29 mouse cellular contexts compared by ENCODE assay signal in genomic region chr7:90092452-90093450, GRCm38 (mm10). TPM values are rescaled to one million over a fixed set of nuclear protein-coding genes. Genes with fewer than 3 reads are reported as not detected.
DNase-seq lines count a peak whose midpoint lies in the region; ATAC-seq and TF ChIP-seq lines count a peak whose summit lies in the region.
"Had no signal": no experiment of that assay in that cellular context is flagged by ENCODE, and none has a peak within 500 bp of the region (broad histone marks: within the 10 kb centered on the region; RNA-seq: fewer than 3 reads in every experiment).

No protein-coding gene starts in this region.

- H3K9me3 ChIP-seq in embryonic facial prominence, embryonic 14.5 days (ENCODE audit: control insufficient read depth, low read length) = no peaks in the 10 kb centered on the region
- H3K9me3 ChIP-seq: forebrain, embryonic 15.5 days; G1E; hindbrain, embryonic 12.5 days; intestine, embryonic 15.5 days; midbrain, embryonic 15.5 days; neural tube, embryonic 15.5 days; stomach, embryonic 15.5 days had no signal

- no peak for TF ChIP-seq CTCF in gastrocnemius, adult 2 months (IDR thresholded peaks at IDR 0.05)

- H3K4me3 ChIP-seq in gastrocnemius, adult 2 months = no peak overlapping the region
- no peak overlapping the region for H3K4me3 ChIP-seq in embryonic facial prominence, embryonic 14.5 days (ENCODE audit: low read depth, low read length)
- H3K4me3 ChIP-seq: forebrain, embryonic 15.5 days; hindbrain, embryonic 12.5 days; intestine, embryonic 15.5 days; left cerebral cortex, adult 2 months; midbrain, embryonic 15.5 days; neural tube, embryonic 15.5 days; stomach, embryonic 15.5 days had no signal

- no peaks in the 10 kb centered on the region for H3K36me3 ChIP-seq in embryonic facial prominence, embryonic 14.5 days (ENCODE audit: control insufficient read depth, insufficient read depth, low read length)
- H3K36me3 ChIP-seq: forebrain, embryonic 15.5 days; G1E; hindbrain, embryonic 12.5 days; intestine, embryonic 15.5 days; midbrain, embryonic 15.5 days; neural tube, embryonic 15.5 days; stomach, embryonic 15.5 days had no signal

- H3K4me2 ChIP-seq in embryonic facial prominence, embryonic 14.5 days (ENCODE audit: low read depth, low read length) = no peak overlapping the region
- H3K4me2 ChIP-seq: forebrain, embryonic 15.5 days; hindbrain, embryonic 12.5 days; intestine, embryonic 15.5 days; midbrain, embryonic 15.5 days; neural tube, embryonic 15.5 days; stomach, embryonic 15.5 days had no signal

- H3K4me1 ChIP-seq in embryonic facial prominence, embryonic 14.5 days (ENCODE audit: control insufficient read depth, insufficient read depth, low read length) = peaks cover 11% of the 10 kb centered on the region
- H3K4me1 ChIP-seq: hindbrain, embryonic 12.5 days; intestine, embryonic 15.5 days; midbrain, embryonic 15.5 days; neural tube, embryonic 15.5 days; stomach, embryonic 15.5 days had no signal

- H3K27me3 ChIP-seq in embryonic facial prominence, embryonic 14.5 days (replicated peaks; ENCODE audit: control insufficient read depth, insufficient read depth, low read length) = no peaks in the 10 kb centered on the region
- H3K27me3 ChIP-seq: forebrain, embryonic 15.5 days; hindbrain, embryonic 12.5 days; intestine, embryonic 15.5 days; midbrain, embryonic 15.5 days; neural tube, embryonic 15.5 days; stomach, embryonic 15.5 days had no signal

- no peak overlapping the region for H3K9ac ChIP-seq in embryonic facial prominence, embryonic 14.5 days (ENCODE audit: low read depth, low read length)
- H3K9ac ChIP-seq: forebrain, embryonic 15.5 days; hindbrain, embryonic 12.5 days; intestine, embryonic 15.5 days; liver, embryonic 14.5 days; midbrain, embryonic 15.5 days; neural tube, embryonic 15.5 days; stomach, embryonic 15.5 days had no signal

- intact Hi-C loops in gastrocnemius, adult 2 months (cut with DNase I) = no loop called here

- no peak for ATAC-seq in embryonic facial prominence, embryonic 14.5 days (ENCODE audit: low read depth)
- ATAC-seq: forebrain, embryonic 15.5 days; hindbrain, postnatal 0 days; intestine, embryonic 15.5 days; midbrain, embryonic 15.5 days had no signal

- 61% methylated on average over 8 of the region's 8 CpGs for WGBS in embryonic facial prominence, embryonic 14.5 days

- peak overlapping the region; percentile 70; the same call in 1 of the 2 replicates for H3K27ac ChIP-seq in gastrocnemius, adult 2 months
- H3K27ac ChIP-seq in embryonic facial prominence, embryonic 14.5 days (replicated peaks; ENCODE audit: low read depth, low read length) = peak overlapping the region; percentile 84
- H3K27ac ChIP-seq: forebrain, embryonic 15.5 days; hindbrain, embryonic 12.5 days; hindbrain, postnatal 0 days; intestine, embryonic 15.5 days; left cerebral cortex, adult 2 months; liver, embryonic 14.5 days; macrophage; midbrain, embryonic 15.5 days; neural tube, embryonic 15.5 days; stomach, embryonic 15.5 days had no signal

- DNase-seq in gastrocnemius, adult 2 months = no peak
- no peak for DNase-seq in gastrocnemius, postnatal 4 days (ENCODE audit: low spot score in 2 of 2)
- DNase-seq in embryonic facial prominence, embryonic 14.5 days (ENCODE audit: low spot score) = peak; percentile 69
- DNase-seq in kidney, adult 9 months = peak; percentile 71
- DNase-seq in kidney, postnatal 14 days = peak; percentile 48
- no peak for DNase-seq in left cerebral cortex, adult 18-20 months (ENCODE audit: low spot score in 2 of 2)
- no peak for DNase-seq in right cerebral cortex, adult 2 months (ENCODE audit: low spot score in 2 of 2)
- DNase-seq in heart, postnatal 4 days = no peak
- DNase-seq: adrenal gland, postnatal 14 days; cerebellum, adult 11 months; cerebellum, adult 9-10 months; embryo, embryonic 11 days; layer of hippocampus, adult 9-11 months; lung, adult 2 months; lung, postnatal 10 days; retina, postnatal 1 day; right cerebral cortex, postnatal 25 days; thymus, postnatal 14 days had no signal

RNA-seq across cellular contexts. Expression of gene Picalm, which starts 37.3 kb away (rescaled TPM):
- 10 to 100 TPM; 87.9 to 93.4 TPM for total RNA-seq in gastrocnemius, adult 2 months (2021)
- total RNA-seq in gastrocnemius, postnatal 4 days (2021) = 100 to 1,000 TPM; 168 to 206 TPM
- 59.0 and 60.0 TPM in 2 replicates for polyA plus RNA-seq in embryonic facial prominence, embryonic 14.5 days (2014; fragmentation: Nextera tagmentation; extraction: Ambion mirVana)
- total RNA-seq in left cerebral cortex, adult 18-20 months (2021) = 100 to 1,000 TPM; 139 to 141 TPM
- total RNA-seq in heart, postnatal 4 days (2021) = 100 to 1,000 TPM; 274 to 301 TPM

Comparison
In these comparisons a context has a peak if more than half of its experiments do, and no peak if none do; other contexts are left out.
1. DNase-seq: peak in embryonic facial prominence, embryonic 14.5 days (single experiment), kidney, adult 9 months (single experiment) and kidney, postnatal 14 days (single experiment); none in gastrocnemius, adult 2 months (single experiment), gastrocnemius, postnatal 4 days (0 of 2), left cerebral cortex, adult 18-20 months (0 of 2), right cerebral cortex, adult 2 months (0 of 2) and heart, postnatal 4 days (single experiment).